Comparison of ENCODE assay signal across 20 mouse cellular contexts in genomic region chr16:56974646-56975045, GRCm38 (mm10). TPM values are rescaled to one million over a fixed set of nuclear protein-coding genes. Genes with fewer than 3 reads are reported as not detected.
DNase-seq lines count a peak whose midpoint lies in the region.
"Had no signal": no experiment of that assay in that cellular context is flagged by ENCODE, and none has a peak within 500 bp of the region (broad histone marks: within the 10 kb centered on the region; RNA-seq: fewer than 3 reads in every experiment).

No protein-coding gene starts in this region.

- DNase-seq in adrenal gland, adult (ENCODE audit: inconsistent age in 2 of 2, low spot score in 1 of 2), result peak; percentile 6 to 64
- DNase-seq in adrenal gland, postnatal 4 days (ENCODE audit: low spot score in 2 of 2), result no peak
- peak; percentile 6 for DNase-seq in adrenal gland, postnatal 14 days
- DNase-seq in adrenal gland, adult 18-20 months (ENCODE audit: low spot score in 2 of 2), result no peak
- DNase-seq in kidney, adult 8-10 months, result peak; percentile 13
- DNase-seq in kidney, postnatal 25 days, result no peak
- DNase-seq in adrenal gland, postnatal 36 days, result peak; percentile 2 to 14
- DNase-seq: cerebellum, adult 11-12 months; cerebellum, adult 8-10 months; cerebellum, postnatal 36 days; embryo, embryonic 11 days; gastrocnemius, postnatal 10 days; gastrocnemius, postnatal 36 days; heart, adult 2 months; heart, postnatal 14 days; heart, postnatal 4 days had no signal

RNA-seq across cellular contexts. Expression of gene Lnp1, which starts 46.8 kb away (rescaled TPM):
- total RNA-seq in adrenal gland, postnatal 4 days (2021), result not detected
- total RNA-seq in adrenal gland, postnatal 14 days (2021), result not detected in 2 replicates
- not detected for total RNA-seq in adrenal gland, adult 18-20 months (2021)
- total RNA-seq in adrenal gland, postnatal 36 days (2021), result not detected
- total RNA-seq: ES-E14; gastrocnemius, adult 18-20 months; gastrocnemius, postnatal 10 days; gastrocnemius, postnatal 36 days; granulocyte monocyte progenitor cell, adult 5-6 weeks; heart, adult 2 months; heart, postnatal 14 days; heart, postnatal 4 days; hindbrain, postnatal 0 days had no signal

Comparison
In these comparisons a context has a peak if more than half of its experiments do, and no peak if none do; other contexts are left out.
1. DNase-seq: peak in adrenal gland, adult (2 of 2), adrenal gland, postnatal 14 days (single experiment), kidney, adult 8-10 months (2 of 2) and adrenal gland, postnatal 36 days (2 of 2); none in adrenal gland, postnatal 4 days (0 of 2), adrenal gland, adult 18-20 months (0 of 2) and kidney, postnatal 25 days (0 of 2).